Mouse (Mus musculus) urinary bladder, adult 2 months (tissue): ENCODE measurements around the gene Lsm12. TPM values are rescaled to one million over a fixed set of nuclear protein-coding genes. Genes with fewer than 3 reads are reported as not detected.

Source experiments
- DNase-seq: peaks from one replicate; pipeline ENCODE4 v3.0.0; 2022; ENCODE audit warnings: low spot score
- polyA plus RNA-seq: library from polyadenylated mRNA; depleted of rRNA; stranded (reverse); fragments of >200 nt; gene quantifications from 2 replicates; pipeline ENCODE4 v1.2.3, GENCODE M21; 2012; rRNA removed

Lsm12 gene
- polyA plus RNA-seq, 1 experiment: 29.9 TPM

- DNase-seq: no peak
Measured at GRCm38 (mm10) chr11:102117386-102117785, 67.7 kb downstream of the Lsm12 start.

- DNase-seq: no peak
Measured at GRCm38 (mm10) chr11:102116241-102116640, 68.9 kb downstream of the Lsm12 start.

Other genes with a start within 250 kb of the Lsm12 start
- gene Sost, start 218.3 kb downstream of the Lsm12 start, polyA plus RNA-seq: 0.03 TPM in 1 of 2 replicates, not detected in the other
- gene Cfap97d1, start 201.0 kb downstream of the Lsm12 start, polyA plus RNA-seq: not detected in 2 replicates
- gene Dusp3, start 198.3 kb downstream of the Lsm12 start, polyA plus RNA-seq: 55.8 and 62.7 TPM in 2 replicates
- 1.2 and 1.4 TPM in 2 replicates for gene Mpp3, start 156.8 kb downstream of the Lsm12 start, polyA plus RNA-seq
- 15.3 and 19.8 TPM in 2 replicates for gene Cd300lg, start 143.8 kb downstream of the Lsm12 start, polyA plus RNA-seq
- 18.9 and 21.0 TPM in 2 replicates for gene Mpp2, start 96.8 kb downstream of the Lsm12 start, polyA plus RNA-seq
- gene Ppy, start 84.0 kb downstream of the Lsm12 start, polyA plus RNA-seq: 0.19 and 0.51 TPM in 2 replicates
- not detected in 2 replicates for gene Pyy, start 77.5 kb downstream of the Lsm12 start, polyA plus RNA-seq
- 0.07 and 0.15 TPM in 2 replicates for gene Nags, start 39.8 kb downstream of the Lsm12 start, polyA plus RNA-seq
- gene Tmem101, start 28.9 kb downstream of the Lsm12 start, polyA plus RNA-seq: 15.0 and 17.4 TPM in 2 replicates
- gene G6pc3, start 4.3 kb upstream of the Lsm12 start, polyA plus RNA-seq: 73.3 and 80.1 TPM in 2 replicates
- gene Hdac5, start 44.9 kb upstream of the Lsm12 start, polyA plus RNA-seq: 58.1 and 75.4 TPM in 2 replicates
- gene BC030867, start 63.6 kb upstream of the Lsm12 start, polyA plus RNA-seq: 0.41 TPM in 2 replicates
- gene Asb16, start 83.4 kb upstream of the Lsm12 start, polyA plus RNA-seq: 0.63 and 0.65 TPM in 2 replicates
- gene Tmub2, start 99.6 kb upstream of the Lsm12 start, polyA plus RNA-seq: 50.8 and 57.6 TPM in 2 replicates
- gene Atxn7l3, start 111.3 kb upstream of the Lsm12 start, polyA plus RNA-seq: 36.5 and 38.6 TPM in 2 replicates
- 45.7 and 61.5 TPM in 2 replicates for gene Ubtf, start 134.4 kb upstream of the Lsm12 start, polyA plus RNA-seq
- gene Slc4a1, start 180.9 kb upstream of the Lsm12 start, polyA plus RNA-seq: 0.01 TPM in 1 of 2 replicates, not detected in the other
- gene Rundc3a, start 208.1 kb upstream of the Lsm12 start, polyA plus RNA-seq: 1.4 and 2.9 TPM in 2 replicates
- 80.3 and 88.2 TPM in 2 replicates for gene Slc25a39, start 222.7 kb upstream of the Lsm12 start, polyA plus RNA-seq
- gene Grn, start 245.0 kb upstream of the Lsm12 start, polyA plus RNA-seq: 190 and 251 TPM in 2 replicates